Mouse (Mus musculus) spleen, adult 12 weeks (tissue): ENCODE data around the gene Myrip.
A peak's percentile ranks its signal among the peaks of the same experiment; 100 is the strongest.
"Not testable (repeated sequence)": the region's sequence is repeated elsewhere in the genome, so short reads cannot be mapped to it uniquely, and the experiment has no call there.

Experiments
- DNase-seq: peaks from one replicate; pipeline ENCODE4 v3.0.0; 2022; ENCODE audit warnings: low spot score

Gene Myrip

GRCm38 (mm10) chr9:120395188-120395587 is 93.9 kb downstream of the Myrip start:
- DNase-seq = no peak

- no peak for DNase-seq
Observed at GRCm38 (mm10) chr9:120396579-120397185, 95.4 kb downstream of the Myrip start.

GRCm38 (mm10) chr9:120398289-120398688 is 97.0 kb downstream of the Myrip start:
- DNase-seq = no peak

- DNase-seq = not testable (repeated sequence)
Observed at GRCm38 (mm10) chr9:120399537-120399936, 98.2 kb downstream of the Myrip start.

GRCm38 (mm10) chr9:120402368-120402767 is 101.1 kb downstream of the Myrip start:
- DNase-seq = no peak

GRCm38 (mm10) chr9:120403661-120404060 is 102.3 kb downstream of the Myrip start:
- DNase-seq = no peak

GRCm38 (mm10) chr9:120409663-120410181 is 108.4 kb downstream of the Myrip start:
- DNase-seq = no peak

GRCm38 (mm10) chr9:120410421-120410820 is 109.1 kb downstream of the Myrip start:
- DNase-seq = no peak

- DNase-seq = peak; percentile 26
Observed at GRCm38 (mm10) chr9:120415504-120415903, 114.2 kb downstream of the Myrip start.

GRCm38 (mm10) chr9:120416151-120416550 is 114.8 kb downstream of the Myrip start:
- DNase-seq = no peak

GRCm38 (mm10) chr9:120416729-120417128 is 115.4 kb downstream of the Myrip start:
- DNase-seq = no peak

GRCm38 (mm10) chr9:120418582-120418981 is 117.3 kb downstream of the Myrip start:
- no peak for DNase-seq

GRCm38 (mm10) chr9:120424567-120424966 is 123.3 kb downstream of the Myrip start:
- DNase-seq = no peak

- no peak for DNase-seq
Observed at GRCm38 (mm10) chr9:120425768-120426167, 124.5 kb downstream of the Myrip start.

- DNase-seq = no peak
Observed at GRCm38 (mm10) chr9:120428181-120428580, 126.9 kb downstream of the Myrip start.

- DNase-seq = peak; percentile 26
Observed at GRCm38 (mm10) chr9:120433747-120434146, 132.4 kb downstream of the Myrip start.

GRCm38 (mm10) chr9:120435841-120436240 is 134.5 kb downstream of the Myrip start:
- DNase-seq = no peak

GRCm38 (mm10) chr9:120436854-120437253 is 135.5 kb downstream of the Myrip start:
- DNase-seq = no peak

- DNase-seq = no peak
Observed at GRCm38 (mm10) chr9:120437266-120437876, 136.1 kb downstream of the Myrip start.

GRCm38 (mm10) chr9:120438350-120438749 is 137.0 kb downstream of the Myrip start:
- no peak for DNase-seq

GRCm38 (mm10) chr9:120438781-120439180 is 137.5 kb downstream of the Myrip start:
- no peak for DNase-seq

- DNase-seq = no peak
Observed at GRCm38 (mm10) chr9:120444642-120445041, 143.3 kb downstream of the Myrip start.

- no peak for DNase-seq
Observed at GRCm38 (mm10) chr9:120449696-120450329, 148.5 kb downstream of the Myrip start.
